Mouse (Mus musculus): ENCODE data around the gene Prm3.
"Not testable (repeated sequence)": the region's sequence is repeated elsewhere in the genome, so short reads cannot be mapped to it uniquely, and the experiment has no call there.

The Prm3 gene

GRCm38 (mm10) chr16:10790702-10791101 lies at the start of gene Prm3:
Gene Prm3 (minus strand): TSS chr16:10790914.
- no peak for DNase-seq

- DNase-seq, result no peak
These were observed 49.3 kb upstream of the Prm3 start for GRCm38 (mm10) chr16:10840018-10840417.

- DNase-seq, result peak; percentile 32 to 59
These were observed 48.0 kb upstream of the Prm3 start for GRCm38 (mm10) chr16:10838487-10839245.

GRCm38 (mm10) chr16:10837903-10838302 lies 47.2 kb upstream of the Prm3 start:
- DNase-seq, result no peak

- DNase-seq, result no peak
These were observed 46.5 kb upstream of the Prm3 start for GRCm38 (mm10) chr16:10837250-10837649.

- no peak for DNase-seq
These were observed 45.7 kb upstream of the Prm3 start for GRCm38 (mm10) chr16:10836388-10836787.

- peak; percentile 87 for DNase-seq
These were observed 44.3 kb upstream of the Prm3 start, which contains the start of gene Rmi2 for GRCm38 (mm10) chr16:10834911-10835587. Gene Rmi2 (plus strand): TSS chr16:10835059.

- no peak for DNase-seq
These were observed 43.8 kb upstream of the Prm3 start for GRCm38 (mm10) chr16:10834542-10834910.

- DNase-seq, result no peak
These were observed 37.7 kb upstream of the Prm3 start for GRCm38 (mm10) chr16:10828461-10828805.

- no peak for DNase-seq
These were observed 37.2 kb upstream of the Prm3 start for GRCm38 (mm10) chr16:10827766-10828460.

- DNase-seq, result no peak
These were observed 36.6 kb upstream of the Prm3 start for GRCm38 (mm10) chr16:10827269-10827668.

- DNase-seq, result no peak
These were observed 35.1 kb upstream of the Prm3 start for GRCm38 (mm10) chr16:10825840-10826239.

GRCm38 (mm10) chr16:10824536-10824935 lies 33.8 kb upstream of the Prm3 start:
- DNase-seq, result no peak

- no peak for DNase-seq
These were observed 30.7 kb upstream of the Prm3 start for GRCm38 (mm10) chr16:10821387-10821786.

- DNase-seq, result no peak
These were observed 29.3 kb upstream of the Prm3 start for GRCm38 (mm10) chr16:10819966-10820365.

GRCm38 (mm10) chr16:10818579-10819135 lies 27.9 kb upstream of the Prm3 start:
- no peak for DNase-seq

GRCm38 (mm10) chr16:10814864-10815263 lies 24.1 kb upstream of the Prm3 start:
- DNase-seq, result peak in 1 of 2 experiments; percentile 17

- no peak for DNase-seq
These were observed 23.0 kb upstream of the Prm3 start for GRCm38 (mm10) chr16:10813726-10814125.

GRCm38 (mm10) chr16:10812865-10813371 lies 22.2 kb upstream of the Prm3 start, which contains the start of gene Gm11172:
Gene Gm11172 (plus strand): TSS chr16:10812915.
- DNase-seq, result no peak

- no peak for DNase-seq
These were observed 19.7 kb upstream of the Prm3 start for GRCm38 (mm10) chr16:10810376-10810775.

GRCm38 (mm10) chr16:10805789-10806527 lies 15.2 kb upstream of the Prm3 start, which contains the start of gene Prm1:
Gene Prm1 (minus strand): TSS chr16:10805839.
- no peak for DNase-seq

GRCm38 (mm10) chr16:10802420-10802819 lies 11.7 kb upstream of the Prm3 start:
- not testable (repeated sequence) for DNase-seq

Data from lung, adult 18-20 months (tissue).